In the genomic region with DNA sequence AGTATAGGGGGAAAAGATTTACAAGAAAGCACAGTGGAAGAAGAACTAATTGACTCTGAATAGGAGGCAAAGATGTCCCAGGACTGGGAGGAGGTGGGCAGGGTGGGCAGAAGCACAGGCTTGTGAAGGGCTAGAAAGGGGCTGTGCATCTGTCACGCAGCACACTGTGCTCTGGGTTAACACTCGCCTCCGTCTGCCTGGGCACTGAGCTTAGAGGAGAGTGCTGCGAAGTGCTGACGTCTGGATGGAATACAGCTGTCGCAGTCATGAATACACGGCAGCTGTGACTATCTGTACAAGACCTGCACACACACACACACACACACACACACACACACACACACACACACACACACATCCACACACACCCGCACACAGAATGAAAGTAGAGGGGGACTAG, we compare ENCODE assay signal across 11 mouse cellular contexts.
DNase-seq lines count a peak whose midpoint lies in the region; ATAC-seq and TF ChIP-seq lines count a peak whose summit lies in the region.
"Had no signal": no experiment of that assay in that cellular context is flagged by ENCODE, and none has a peak within 500 bp of the region (broad histone marks: within the 10 kb centered on the region; RNA-seq: fewer than 3 reads in every experiment).

No protein-coding gene starts in this region.

- H3K36me3 ChIP-seq in kidney, embryonic 16.5 days (ENCODE audit: insufficient read depth, low read length) = no peaks in the 10 kb centered on the region
- H3K36me3 ChIP-seq in limb, embryonic 14.5 days (ENCODE audit: control insufficient read depth, insufficient read depth, low read length) = no peaks in the 10 kb centered on the region
- no peaks in the 10 kb centered on the region for H3K36me3 ChIP-seq in liver, postnatal 0 days (replicated peaks; ENCODE audit: insufficient read depth, low read length)

- no peak for TF ChIP-seq POLR2A in limb, embryonic 14.5 days (IDR thresholded peaks at IDR 0.05; ENCODE audit: borderline replicate concordance, extremely low read depth, insufficient read depth, insufficient read length)

- peaks cover 5% of the 10 kb centered on the region; the same call in 1 of the 2 replicates for H3K9me3 ChIP-seq in kidney, embryonic 16.5 days (ENCODE audit: low read length)
- H3K9me3 ChIP-seq in limb, embryonic 14.5 days (ENCODE audit: control insufficient read depth, low read length) = 0 out of 2 replicates have a peak, but pooled peaks cover 4% of the 10 kb centered on the region
- H3K9me3 ChIP-seq in liver, postnatal 0 days (ENCODE audit: low read length) = no peaks in the 10 kb centered on the region

- no peak overlapping the region for H3K4me3 ChIP-seq in kidney, embryonic 16.5 days (ENCODE audit: low read length)
- no peak overlapping the region for H3K4me3 ChIP-seq in limb, embryonic 14.5 days (replicated peaks; ENCODE audit: low read length)
- no peak overlapping the region for H3K4me3 ChIP-seq in left cerebral cortex, adult 2 months
- no peak overlapping the region for H3K4me3 ChIP-seq in liver, postnatal 0 days (ENCODE audit: low read depth, low read length)
- H3K4me3 ChIP-seq: myocyte had no signal

- no peak for TF ChIP-seq CTCF in left cerebral cortex, adult 2 months (IDR thresholded peaks at IDR 0.05)
- no peak for TF ChIP-seq CTCF in liver, postnatal 0 days (IDR thresholded peaks at IDR 0.05; ENCODE audit: low read depth)

- intact Hi-C loops in left cerebral cortex, adult 2 months (cut with DNase I) = no loop called here

- H3K27me3 ChIP-seq in kidney, embryonic 16.5 days (ENCODE audit: insufficient read depth, low read length) = no peaks in the 10 kb centered on the region; the same call in 1 of the 2 replicates
- H3K27me3 ChIP-seq in limb, embryonic 14.5 days (ENCODE audit: control insufficient read depth, insufficient read depth, low read length) = no peaks in the 10 kb centered on the region
- no peaks in the 10 kb centered on the region for H3K27me3 ChIP-seq in liver, postnatal 0 days (ENCODE audit: insufficient read depth, low read length)

- no peak for TF ChIP-seq EP300 in liver, postnatal 0 days (IDR thresholded peaks at IDR 0.05; ENCODE audit: low read depth)

- H3K9ac ChIP-seq in kidney, embryonic 16.5 days (replicated peaks; ENCODE audit: low read length) = no peak overlapping the region
- no peak overlapping the region for H3K9ac ChIP-seq in limb, embryonic 14.5 days (ENCODE audit: low read depth, low read length, severe bottlenecking)
- H3K9ac ChIP-seq in liver, postnatal 0 days (replicated peaks) = no peak overlapping the region

- ATAC-seq in kidney, embryonic 16.5 days (ENCODE audit: low FRiP score, low TSS enrichment) = peak; percentile 72; the same call in 1 of the 2 replicates
- peak; percentile 53 for ATAC-seq in limb, embryonic 14.5 days (ENCODE audit: low FRiP score, low read depth)
- no peak for ATAC-seq in liver, postnatal 0 days

- H3K27ac ChIP-seq in kidney, embryonic 16.5 days (ENCODE audit: low read length) = no peak overlapping the region
- no peak overlapping the region for H3K27ac ChIP-seq in limb, embryonic 14.5 days (replicated peaks; ENCODE audit: low read depth, low read length)
- H3K27ac ChIP-seq in left cerebral cortex, adult 2 months = no peak overlapping the region
- no peak overlapping the region for H3K27ac ChIP-seq in liver, postnatal 0 days (ENCODE audit: low read depth)

- 18% methylated on average over 8 of the region's 8 CpGs for WGBS in kidney, embryonic 16.5 days
- WGBS in limb, embryonic 14.5 days = 18% methylated on average over 8 of the region's 8 CpGs
- WGBS in liver, postnatal 0 days (ENCODE audit: insufficient replicate concordance) = 79% methylated on average over 8 of the region's 8 CpGs

- no peak for DNase-seq in kidney, adult 11 months
- peak; percentile 56 for DNase-seq in embryo, embryonic 11 days
- peak; percentile 54 for DNase-seq in forelimb bud, embryonic 11.5 days (ENCODE audit: low read depth, low spot score)
- peak; percentile 43 for DNase-seq in limb, embryonic 14.5 days (ENCODE audit: low spot score)
- DNase-seq in left cerebral cortex, adult 2 months (ENCODE audit: extremely low spot score in 1 of 2, low spot score in 2 of 2) = no peak
- no peak for DNase-seq in liver, postnatal 0 days
- DNase-seq: cerebellum, postnatal 25 days; gastrocnemius, postnatal 36 days; thymus, adult 18-20 months had no signal

- H3K4me2 ChIP-seq in kidney, embryonic 16.5 days (replicated peaks; ENCODE audit: low read depth, low read length) = no peak overlapping the region
- no peak overlapping the region for H3K4me2 ChIP-seq in limb, embryonic 14.5 days (replicated peaks; ENCODE audit: low read depth, low read length, severe bottlenecking)
- H3K4me2 ChIP-seq in liver, postnatal 0 days (ENCODE audit: low read depth, low read length) = no peak overlapping the region

- H3K4me1 ChIP-seq in kidney, embryonic 16.5 days (ENCODE audit: insufficient read depth, low read length) = peaks cover 41% of the 10 kb centered on the region
- peaks cover 25% of the 10 kb centered on the region for H3K4me1 ChIP-seq in limb, embryonic 14.5 days (ENCODE audit: control insufficient read depth, insufficient read depth, low read length)
- no peaks in the 10 kb centered on the region for H3K4me1 ChIP-seq in liver, postnatal 0 days (ENCODE audit: insufficient read depth)

Comparison
In these comparisons a context has a peak if more than half of its experiments do, and no peak if none do; other contexts are left out.
1. DNase-seq: peak in embryo, embryonic 11 days (single experiment), forelimb bud, embryonic 11.5 days (single experiment) and limb, embryonic 14.5 days (single experiment); none in kidney, adult 11 months (single experiment), left cerebral cortex, adult 2 months (0 of 2) and liver, postnatal 0 days (single experiment).